Comparison of ENCODE assay signal across 21 mouse cellular contexts in genomic region chr9:45090811-45091210, GRCm38 (mm10). TPM values are rescaled to one million over a fixed set of nuclear protein-coding genes. Genes with fewer than 3 reads are reported as not detected.
DNase-seq lines count a peak whose midpoint lies in the region; ATAC-seq and TF ChIP-seq lines count a peak whose summit lies in the region.
"Had no signal": no experiment of that assay in that cellular context is flagged by ENCODE, and none has a peak within 500 bp of the region (broad histone marks: within the 10 kb centered on the region; RNA-seq: fewer than 3 reads in every experiment).

No protein-coding gene starts in this region.

- H3K79me2 ChIP-seq in MEL (ENCODE audit: control insufficient read depth, insufficient read depth, low read length, poor library complexity) = no peaks in the 10 kb centered on the region

- H3K9ac ChIP-seq in kidney, postnatal 0 days (ENCODE audit: low read depth, low read length) = no peak overlapping the region
- H3K9ac ChIP-seq in midbrain, postnatal 0 days (replicated peaks; ENCODE audit: low read length, poor library complexity, severe bottlenecking) = no peak overlapping the region
- no peak overlapping the region for H3K9ac ChIP-seq in midbrain, embryonic 11.5 days (ENCODE audit: low read length)
- no peak overlapping the region for H3K9ac ChIP-seq in MEL (ENCODE audit: control insufficient read depth, low read depth, low read length, poor library complexity, severe bottlenecking)
- no peak overlapping the region for H3K9ac ChIP-seq in heart, embryonic 11.5 days (ENCODE audit: low read depth, low read length)
- H3K9ac ChIP-seq: embryonic facial prominence, embryonic 12.5 days; heart, embryonic 13.5 days; hindbrain, embryonic 14.5 days; intestine, embryonic 15.5 days; midbrain, embryonic 15.5 days had no signal

- H3K4me2 ChIP-seq in kidney, postnatal 0 days (ENCODE audit: low read length) = no peak overlapping the region
- no peak overlapping the region for H3K4me2 ChIP-seq in midbrain, postnatal 0 days (ENCODE audit: low read depth, low read length, poor library complexity, severe bottlenecking)
- no peak overlapping the region for H3K4me2 ChIP-seq in midbrain, embryonic 11.5 days
- H3K4me2 ChIP-seq in heart, embryonic 11.5 days = no peak overlapping the region
- H3K4me2 ChIP-seq: embryonic facial prominence, embryonic 12.5 days; heart, embryonic 13.5 days; hindbrain, embryonic 14.5 days; intestine, embryonic 15.5 days; liver, embryonic 11.5 days; midbrain, embryonic 15.5 days had no signal

- no peak for TF ChIP-seq EP300 in MEL (IDR thresholded peaks at IDR 0.05; ENCODE audit: low read depth in 1 of 2, low read length in 2 of 2)

- TF ChIP-seq POLR2A in MEL (IDR thresholded peaks at IDR 0.05; ENCODE audit: control insufficient read depth in 1 of 2, insufficient read depth in 1 of 2, low read depth in 1 of 2, low read length in 2 of 2, poor library complexity in 1 of 2) = no peak

- no peak overlapping the region for H3K4me3 ChIP-seq in kidney, postnatal 0 days (replicated peaks; ENCODE audit: low read depth, low read length)
- no peak overlapping the region for H3K4me3 ChIP-seq in midbrain, postnatal 0 days (ENCODE audit: low read depth, low read length)
- H3K4me3 ChIP-seq in midbrain, embryonic 11.5 days (ENCODE audit: low read depth, low read length) = no peak overlapping the region
- H3K4me3 ChIP-seq in MEL (ENCODE audit: control insufficient read depth in 1 of 2, insufficient read depth in 1 of 2, low read depth in 2 of 2, low read length in 2 of 2) = no peak overlapping the region
- H3K4me3 ChIP-seq in heart, embryonic 11.5 days (ENCODE audit: low read depth, low read length) = no peak overlapping the region
- H3K4me3 ChIP-seq: embryonic facial prominence, embryonic 12.5 days; erythroblast, embryonic 14.5 days; heart, embryonic 13.5 days; intestine, embryonic 15.5 days; limb, embryonic 10.5 days; midbrain, embryonic 15.5 days had no signal

- no peak for DNase-seq in kidney, postnatal 0 days (ENCODE audit: low spot score)
- no peak for DNase-seq in kidney, adult 18-20 months
- DNase-seq in midbrain, postnatal 0 days (ENCODE audit: low spot score) = no peak
- DNase-seq in midbrain, embryonic 11.5 days (ENCODE audit: low spot score, missing footprints) = no peak
- peak; percentile 16 for DNase-seq in MEL (ENCODE audit: low read depth, low spot score)
- no peak for DNase-seq in B cell, adult 2 months
- DNase-seq: cerebellum, adult 9-11 months; kidney, postnatal 14 days; lung, postnatal 10 days; right cerebral cortex, postnatal 4 days; thymus, postnatal 14 days had no signal

- no peaks in the 10 kb centered on the region for H3K4me1 ChIP-seq in kidney, postnatal 0 days (replicated peaks; ENCODE audit: insufficient read depth, low read length)
- no peaks in the 10 kb centered on the region for H3K4me1 ChIP-seq in midbrain, postnatal 0 days (ENCODE audit: insufficient read depth, low read length)
- H3K4me1 ChIP-seq in midbrain, embryonic 11.5 days (ENCODE audit: control insufficient read depth, insufficient read depth, low read length) = no peaks in the 10 kb centered on the region
- H3K4me1 ChIP-seq in MEL (ENCODE audit: control insufficient read depth in 1 of 2, insufficient read depth in 2 of 2, low read length in 2 of 2) = no peaks in the 10 kb centered on the region
- peaks cover 3% of the 10 kb centered on the region; the same call in 1 of the 2 replicates for H3K4me1 ChIP-seq in heart, embryonic 11.5 days (ENCODE audit: control insufficient read depth, insufficient read depth, low read length)
- H3K4me1 ChIP-seq: embryonic facial prominence, embryonic 12.5 days; intestine, embryonic 15.5 days; midbrain, embryonic 15.5 days had no signal

- H3K36me3 ChIP-seq in kidney, postnatal 0 days (ENCODE audit: insufficient read depth, low read length) = no peaks in the 10 kb centered on the region
- no peaks in the 10 kb centered on the region for H3K36me3 ChIP-seq in midbrain, postnatal 0 days (ENCODE audit: insufficient read depth, low read length)
- no peaks in the 10 kb centered on the region for H3K36me3 ChIP-seq in midbrain, embryonic 11.5 days (ENCODE audit: control insufficient read depth, insufficient read depth, low read length)
- no peaks in the 10 kb centered on the region for H3K36me3 ChIP-seq in MEL (ENCODE audit: control insufficient read depth in 1 of 2, insufficient read depth in 2 of 2, low read length in 2 of 2)
- no peaks in the 10 kb centered on the region for H3K36me3 ChIP-seq in heart, embryonic 11.5 days (ENCODE audit: control insufficient read depth, insufficient read depth, low read length)
- H3K36me3 ChIP-seq: embryonic facial prominence, embryonic 12.5 days; heart, embryonic 13.5 days; intestine, embryonic 15.5 days; limb, embryonic 10.5 days; midbrain, embryonic 15.5 days had no signal

- H3K9me3 ChIP-seq in kidney, postnatal 0 days (replicated peaks; ENCODE audit: low read length) = no peaks in the 10 kb centered on the region
- no peaks in the 10 kb centered on the region for H3K9me3 ChIP-seq in midbrain, postnatal 0 days (ENCODE audit: low read length)
- H3K9me3 ChIP-seq in midbrain, embryonic 11.5 days (ENCODE audit: control insufficient read depth, low read length) = no peaks in the 10 kb centered on the region
- no peaks in the 10 kb centered on the region for H3K9me3 ChIP-seq in MEL (replicated peaks; ENCODE audit: insufficient read depth, low read length)
- no peaks in the 10 kb centered on the region for H3K9me3 ChIP-seq in heart, embryonic 11.5 days (replicated peaks; ENCODE audit: control insufficient read depth, low read length)
- H3K9me3 ChIP-seq: embryonic facial prominence, embryonic 12.5 days; heart, embryonic 13.5 days; intestine, embryonic 15.5 days; limb, embryonic 10.5 days; midbrain, embryonic 15.5 days had no signal

- WGBS in kidney, postnatal 0 days = 62% methylated on average over 3 of the region's 3 CpGs
- 66% methylated on average over 3 of the region's 3 CpGs for WGBS in midbrain, postnatal 0 days
- WGBS in midbrain, embryonic 11.5 days = 77% methylated on average over 3 of the region's 3 CpGs
- 55% methylated on average over 3 of the region's 3 CpGs for WGBS in heart, embryonic 11.5 days (ENCODE audit: insufficient replicate concordance)

- no peaks in the 10 kb centered on the region for H3K27me3 ChIP-seq in kidney, postnatal 0 days (ENCODE audit: insufficient read depth, low read length)
- no peaks in the 10 kb centered on the region for H3K27me3 ChIP-seq in midbrain, postnatal 0 days (ENCODE audit: insufficient read depth, low read length)
- no peaks in the 10 kb centered on the region for H3K27me3 ChIP-seq in midbrain, embryonic 11.5 days (ENCODE audit: control insufficient read depth, insufficient read depth, low read length)
- H3K27me3 ChIP-seq in MEL (ENCODE audit: control insufficient read depth in 1 of 2, insufficient read depth in 2 of 2, low read length in 2 of 2) = peaks cover 47 to 67% of the 10 kb centered on the region in 2 experiments
- 0 out of 2 replicates have a peak, but pooled peaks cover 3% of the 10 kb centered on the region for H3K27me3 ChIP-seq in heart, embryonic 11.5 days (ENCODE audit: control insufficient read depth, insufficient read depth, low read length)
- H3K27me3 ChIP-seq: intestine, embryonic 15.5 days; midbrain, embryonic 15.5 days had no signal

- ATAC-seq in kidney, postnatal 0 days (replicated peaks; ENCODE audit: low FRiP score, low read depth) = no peak
- no peak for ATAC-seq in midbrain, postnatal 0 days (ENCODE audit: low FRiP score)
- ATAC-seq in midbrain, embryonic 11.5 days (ENCODE audit: low FRiP score) = no peak
- no peak for ATAC-seq in heart, embryonic 11.5 days (replicated peaks; ENCODE audit: insufficient number of reproducible peaks, low FRiP score, low TSS enrichment)
- ATAC-seq: forebrain, embryonic 14.5 days; intestine, embryonic 15.5 days; midbrain, embryonic 15.5 days had no signal

- TF ChIP-seq CTCF in kidney, postnatal 0 days (IDR thresholded peaks at IDR 0.05; ENCODE audit: low read depth) = peak; percentile 43; the same call in 1 of the 2 replicates
- peak; percentile 43 for TF ChIP-seq CTCF in midbrain, postnatal 0 days (IDR thresholded peaks at IDR 0.05)
- peak; percentile 28 to 45 (median 43) for TF ChIP-seq CTCF in MEL (IDR thresholded peaks at IDR 0.05 in 2 of 3, conservative IDR thresholded peaks at IDR 0.05 in 1 of 3; ENCODE audit: control insufficient read depth in 1 of 3, insufficient read depth in 1 of 3, low read depth in 2 of 3, low read length in 3 of 3, poor library complexity in 1 of 3, severe bottlenecking in 1 of 3)

- H3K27ac ChIP-seq in kidney, postnatal 0 days = no peak overlapping the region
- no peak overlapping the region for H3K27ac ChIP-seq in midbrain, postnatal 0 days (ENCODE audit: low read depth, low read length)
- H3K27ac ChIP-seq in midbrain, embryonic 11.5 days (ENCODE audit: low read depth, low read length) = no peak overlapping the region
- H3K27ac ChIP-seq in MEL (ENCODE audit: control insufficient read depth, low read depth, low read length) = no peak overlapping the region
- no peak overlapping the region for H3K27ac ChIP-seq in heart, embryonic 11.5 days (ENCODE audit: low read depth, low read length)
- H3K27ac ChIP-seq: embryonic facial prominence, embryonic 12.5 days; heart, embryonic 13.5 days; hindbrain, embryonic 14.5 days; intestine, embryonic 15.5 days; limb, embryonic 10.5 days; midbrain, embryonic 15.5 days had no signal

- peak; percentile 48 for TF ChIP-seq RAD21 in MEL (IDR thresholded peaks at IDR 0.05; ENCODE audit: low read depth, low read length)

RNA-seq across cellular contexts. Expression of gene Jaml, which starts 11.8 kb away (rescaled TPM):
- 0.61 and 0.70 TPM in 2 replicates for polyA plus RNA-seq in kidney, postnatal 0 days (2015; fragmentation: Nextera tagmentation; extraction: Ambion mirVana)
- 0.09 TPM in 1 of 2 replicates, not detected in the other for total RNA-seq in midbrain, postnatal 0 days (2014; rRNA removed)
- 0.23 and 0.44 TPM in 2 replicates for polyA plus RNA-seq in midbrain, postnatal 0 days (2015; fragmentation: Nextera tagmentation; extraction: Ambion mirVana)
- 0.31 TPM in 1 of 2 replicates, not detected in the other for polyA plus RNA-seq in midbrain, embryonic 11.5 days (2014; fragmentation: Nextera tagmentation; extraction: Ambion mirVana)
- not detected in 2 replicates for total RNA-seq in MEL (2012; rRNA removed)
- not detected for polyA plus RNA-seq in MEL (2012; ENCODE audit: insufficient read depth in 1 of 2, insufficient read length in 2 of 2, low read depth in 1 of 2, low replicate concordance in 2 of 2, missing spikeins in 1 of 2)
- 0.31 and 0.36 TPM in 2 replicates for polyA plus RNA-seq in heart, embryonic 11.5 days (2014; fragmentation: Nextera tagmentation; extraction: Ambion mirVana)
- polyA plus RNA-seq: erythroblast, embryonic 14.5 days; hindbrain, embryonic 14.5 days had no signal

RNA-seq across cellular contexts. Expression of gene Scn2b, which starts 26.8 kb away (rescaled TPM):
- polyA plus RNA-seq in kidney, postnatal 0 days (2015; fragmentation: Nextera tagmentation; extraction: Ambion mirVana) = 2.4 and 2.8 TPM in 2 replicates
- 12.8 and 14.1 TPM in 2 replicates for total RNA-seq in midbrain, postnatal 0 days (2014; rRNA removed)
- polyA plus RNA-seq in midbrain, postnatal 0 days (2015; fragmentation: Nextera tagmentation; extraction: Ambion mirVana) = 9.1 and 9.4 TPM in 2 replicates
- polyA plus RNA-seq in midbrain, embryonic 11.5 days (2014; fragmentation: Nextera tagmentation; extraction: Ambion mirVana) = 3.4 and 3.5 TPM in 2 replicates
- not detected in 2 replicates for total RNA-seq in MEL (2012; rRNA removed)
- not detected for polyA plus RNA-seq in MEL (2012; ENCODE audit: insufficient read depth in 1 of 2, insufficient read length in 2 of 2, low read depth in 1 of 2, low replicate concordance in 2 of 2, missing spikeins in 1 of 2)
- 2.3 and 3.2 TPM in 2 replicates for polyA plus RNA-seq in heart, embryonic 11.5 days (2014; fragmentation: Nextera tagmentation; extraction: Ambion mirVana)
- polyA plus RNA-seq: erythroblast, embryonic 14.5 days had no signal

RNA-seq across cellular contexts. Expression of gene Mpzl3, which starts 35.8 kb away (rescaled TPM):
- 2.7 and 3.5 TPM in 2 replicates for polyA plus RNA-seq in kidney, postnatal 0 days (2015; fragmentation: Nextera tagmentation; extraction: Ambion mirVana)
- total RNA-seq in midbrain, postnatal 0 days (2014; rRNA removed) = 2.5 TPM in 2 replicates
- polyA plus RNA-seq in midbrain, postnatal 0 days (2015; fragmentation: Nextera tagmentation; extraction: Ambion mirVana) = 1.1 and 1.3 TPM in 2 replicates
- 2.3 and 2.6 TPM in 2 replicates for polyA plus RNA-seq in midbrain, embryonic 11.5 days (2014; fragmentation: Nextera tagmentation; extraction: Ambion mirVana)
- not detected in 2 replicates for total RNA-seq in MEL (2012; rRNA removed)
- not detected for polyA plus RNA-seq in MEL (2012; ENCODE audit: insufficient read depth in 1 of 2, insufficient read length in 2 of 2, low read depth in 1 of 2, low replicate concordance in 2 of 2, missing spikeins in 1 of 2)
- 1.6 and 1.7 TPM in 2 replicates for polyA plus RNA-seq in heart, embryonic 11.5 days (2014; fragmentation: Nextera tagmentation; extraction: Ambion mirVana)
- polyA plus RNA-seq: erythroblast, embryonic 14.5 days had no signal

RNA-seq across cellular contexts. Expression of gene Scn4b, which starts 47.4 kb away (rescaled TPM):
- 4.3 and 4.6 TPM in 2 replicates for polyA plus RNA-seq in kidney, postnatal 0 days (2015; fragmentation: Nextera tagmentation; extraction: Ambion mirVana)
- total RNA-seq in midbrain, postnatal 0 days (2014; rRNA removed) = 0.61 and 0.93 TPM in 2 replicates
- polyA plus RNA-seq in midbrain, postnatal 0 days (2015; fragmentation: Nextera tagmentation; extraction: Ambion mirVana) = 0.31 and 0.37 TPM in 2 replicates
- polyA plus RNA-seq in midbrain, embryonic 11.5 days (2014; fragmentation: Nextera tagmentation; extraction: Ambion mirVana) = 0.03 and 0.08 TPM in 2 replicates
- not detected in 2 replicates for total RNA-seq in MEL (2012; rRNA removed)
- polyA plus RNA-seq in MEL (2012; ENCODE audit: insufficient read depth in 1 of 2, insufficient read length in 2 of 2, low read depth in 1 of 2, low replicate concordance in 2 of 2, missing spikeins in 1 of 2) = not detected
- 0.10 and 0.46 TPM in 2 replicates for polyA plus RNA-seq in heart, embryonic 11.5 days (2014; fragmentation: Nextera tagmentation; extraction: Ambion mirVana)
- polyA plus RNA-seq: erythroblast, embryonic 14.5 days had no signal

RNA-seq across cellular contexts. Expression of gene Mpzl2, which starts 51.2 kb away (rescaled TPM):
- polyA plus RNA-seq in kidney, postnatal 0 days (2015; fragmentation: Nextera tagmentation; extraction: Ambion mirVana) = 21.8 and 23.1 TPM in 2 replicates
- total RNA-seq in midbrain, postnatal 0 days (2014; rRNA removed) = 3.1 and 5.6 TPM in 2 replicates
- 4.0 and 4.4 TPM in 2 replicates for polyA plus RNA-seq in midbrain, postnatal 0 days (2015; fragmentation: Nextera tagmentation; extraction: Ambion mirVana)
- 0.63 and 0.65 TPM in 2 replicates for polyA plus RNA-seq in midbrain, embryonic 11.5 days (2014; fragmentation: Nextera tagmentation; extraction: Ambion mirVana)
- 0.08 and 0.16 TPM in 2 replicates for total RNA-seq in MEL (2012; rRNA removed)
- polyA plus RNA-seq in MEL (2012; ENCODE audit: insufficient read depth in 1 of 2, insufficient read length in 2 of 2, low read depth in 1 of 2, low replicate concordance in 2 of 2, missing spikeins in 1 of 2) = under 1 TPM in 1 of 2 experiments, not detected in 1; 0.39 TPM
- 0.25 and 1.3 TPM in 2 replicates for polyA plus RNA-seq in heart, embryonic 11.5 days (2014; fragmentation: Nextera tagmentation; extraction: Ambion mirVana)
- polyA plus RNA-seq: erythroblast, embryonic 14.5 days had no signal
